Mouse (Mus musculus) heart, adult 2 months (tissue): Measurements from ENCODE around the gene Cldn34a. TPM values are rescaled to one million over a fixed set of nuclear protein-coding genes. Genes with fewer than 3 reads are reported as not detected.
A peak's percentile ranks its signal among the peaks of the same experiment; 100 is the strongest.
"Not testable (repeated sequence)": the region's sequence is repeated elsewhere in the genome, so short reads cannot be mapped to it uniquely, and the experiment has no call there.

ENCODE experiments used
- DNase-seq, 2 experiments: peaks; one replicate each; pipeline ENCODE4 v3.0.0; 2021
- H3K27ac ChIP-seq: fragments of 200-600 bp; 2 replicates; pipeline ENCODE4 v1.8.1; 2022
- H3K27me3 ChIP-seq: fragments of 200-500 bp; 2 replicates; pipeline ENCODE4 v1.6.1; 2012; ENCODE audit warnings: mild to moderate bottlenecking, low read length, inconsistent platforms, mixed read lengths; ENCODE audit not compliant: control insufficient read depth, insufficient read depth
- H3K36me3 ChIP-seq: fragments of 200-500 bp; 2 replicates; pipeline ENCODE4 v1.6.1; 2012; ENCODE audit warnings: low read length, inconsistent platforms; ENCODE audit not compliant: control insufficient read depth, insufficient read depth
- H3K4me1 ChIP-seq: fragments of 200-500 bp; 2 replicates; pipeline ENCODE4 v1.6.1; 2011; ENCODE audit warnings: low read length; ENCODE audit not compliant: control insufficient read depth, insufficient read depth
- H3K4me3 ChIP-seq: fragments of 200-600 bp; 2 replicates; pipeline ENCODE4 v1.8.1; 2022
- H3K79me2 ChIP-seq: fragments of 200-500 bp; replicated peaks from 2 replicates; pipeline ENCODE4 v1.6.1; 2012; ENCODE audit warnings: mild to moderate bottlenecking, inconsistent platforms, low read length, moderate library complexity, mixed read lengths; ENCODE audit not compliant: control insufficient read depth, insufficient read depth
- H3K9ac ChIP-seq: fragments of 200-500 bp; 2 replicates; pipeline ENCODE4 v1.6.1; 2012; ENCODE audit warnings: low read depth, mild to moderate bottlenecking, control low read depth, inconsistent platforms, low read length, mixed read lengths
- CTCF ChIP-seq: fragments of 200-600 bp; IDR thresholded peaks from 2 replicates; pipeline ENCODE4 v1.8.1; 2022; ENCODE audit warnings: antibody characterized with exemption, mild to moderate bottlenecking, moderate library complexity
- EP300 ChIP-seq: fragments of 200-500 bp; IDR thresholded peaks from 2 replicates; pipeline ENCODE4 v1.6.1; 2011; ENCODE audit warnings: low read depth, low read length, control low read depth; ENCODE audit not compliant: insufficient read depth
- POLR2A ChIP-seq: fragments of 200-500 bp; IDR thresholded peaks from 2 replicates; pipeline ENCODE4 v1.6.1; 2011; ENCODE audit warnings: mild to moderate bottlenecking, low read depth, low read length, control low read depth; ENCODE audit not compliant: insufficient read depth
- WGBS: fragments of 180-500 bp; shearing (Covaris S2); methylation state at CpG from one replicate; pipeline ENCODE4 v1.1.7; 2018; 5-methylcytosine and 5-hydroxymethylcytosine counted together
- intact Hi-C: fragments of 180-260 bp; cut with DNase I; formaldehyde crosslinking; loops from one replicate; pipeline ENCODE4 v1.15.1; 2025
- long read RNA-seq: library from polyadenylated mRNA; stranded (forward); transcript quantifications from one replicate; pipeline ENCODE4 v2.0.0, GENCODE M21; 2021
- polyA plus RNA-seq: library from polyadenylated mRNA; depleted of rRNA; stranded (reverse); fragments of >200 nt; gene quantifications from 2 replicates; pipeline ENCODE4 v1.2.3, GENCODE M21; 2012; rRNA removed
- total RNA-seq, 2 experiments: library from RNA; stranded (reverse); gene quantifications; 2 replicates each; pipeline ENCODE4 v1.2.3; 2021

Gene Cldn34a
- total RNA-seq (not detected), polyA plus RNA-seq (not detected in 2 replicates)
- long read RNA-seq = 0 reads

GRCm38 (mm10) chrX:152563034-152563433 is at the start of gene Cldn34a:
Gene Cldn34a, plus strand, starts transcription at chrX:152563334.
- intact Hi-C loops = no loop called here
- H3K27ac ChIP-seq = no peak within 1 kb of the TSS
- H3K27me3 ChIP-seq = no peaks in the 10 kb centered on the region
- H3K9ac ChIP-seq = no peak within 1 kb of the TSS
- H3K4me1 ChIP-seq = no peaks in the 10 kb centered on the region
- H3K36me3 ChIP-seq = no peaks in the 10 kb centered on the region
- no peak for DNase-seq
- no peaks in the 10 kb centered on the region for H3K79me2 ChIP-seq
- WGBS = 53% methylated on average over 2 of the region's 2 CpGs
- TF ChIP-seq EP300 = no peak
- TF ChIP-seq CTCF = no peak
- TF ChIP-seq POLR2A = no peak
- H3K4me3 ChIP-seq = no peak within 1 kb of the TSS

GRCm38 (mm10) chrX:152518611-152519010 is 44.5 kb upstream of the Cldn34a start:
- not testable (repeated sequence) for H3K27me3 ChIP-seq, H3K9ac ChIP-seq, H3K4me1 ChIP-seq, H3K36me3 ChIP-seq, H3K4me3 ChIP-seq, H3K79me2 ChIP-seq
- WGBS = 82% methylated on average over 2 of the region's 2 CpGs
- peak overlapping the region; percentile 48 for H3K27ac ChIP-seq
- intact Hi-C loops = loop anchor here (10.0 kb wide), 1 partner anchor 104 kb away; no protein-coding TSS in a partner anchor
- DNase-seq = peak in 1 of 2 experiments; percentile 27

- Histone ChIP-seq H3K4me3 (no peak overlapping the region), H3K79me2 (no peaks in the 10 kb centered on the region), H3K36me3 (no peaks in the 10 kb centered on the region), H3K9ac (no peak overlapping the region), H3K27me3 (no peaks in the 10 kb centered on the region), H3K27ac (no peak overlapping the region), H3K4me1 (no peaks in the 10 kb centered on the region)
- TF ChIP-seq CTCF (no peak), POLR2A (no peak), EP300 (no peak)
- DNase-seq = no peak
- intact Hi-C loops = no loop called here
- 59% methylated on average over 1 of the region's 1 CpGs for WGBS
These were observed 17.4 kb upstream of the Cldn34a start for GRCm38 (mm10) chrX:152545736-152546135.

DNA sequence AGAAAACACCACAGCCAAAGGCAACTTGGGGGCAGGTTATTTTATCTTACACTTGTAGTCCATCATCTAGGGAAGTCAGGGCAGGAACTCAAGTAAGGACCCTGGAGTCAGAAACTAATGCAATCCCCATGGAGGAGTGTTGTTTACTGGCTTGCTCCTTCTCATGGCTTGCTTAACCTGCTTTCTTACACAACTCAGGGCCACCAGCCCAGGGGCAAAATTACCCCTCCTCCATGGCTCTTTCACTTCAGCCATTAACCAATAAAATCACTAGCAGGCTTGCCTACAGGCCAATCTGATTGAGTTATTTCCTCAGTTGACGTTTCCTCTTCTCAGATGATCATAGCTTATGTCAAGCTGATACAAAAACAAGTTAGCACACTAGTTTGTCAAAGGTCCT is 15.0 kb upstream of the Cldn34a start:
- Histone ChIP-seq H3K4me1 (no peaks in the 10 kb centered on the region), H3K27ac (no peak overlapping the region), H3K9ac (no peak overlapping the region), H3K79me2 (no peaks in the 10 kb centered on the region), H3K27me3 (no peaks in the 10 kb centered on the region), H3K36me3 (no peaks in the 10 kb centered on the region), H3K4me3 (no peak overlapping the region)
- no peak for DNase-seq
- TF ChIP-seq POLR2A (no peak), EP300 (no peak)
- WGBS = 41% methylated on average over 1 of the region's 1 CpGs
- intact Hi-C loops = no loop called here

DNA sequence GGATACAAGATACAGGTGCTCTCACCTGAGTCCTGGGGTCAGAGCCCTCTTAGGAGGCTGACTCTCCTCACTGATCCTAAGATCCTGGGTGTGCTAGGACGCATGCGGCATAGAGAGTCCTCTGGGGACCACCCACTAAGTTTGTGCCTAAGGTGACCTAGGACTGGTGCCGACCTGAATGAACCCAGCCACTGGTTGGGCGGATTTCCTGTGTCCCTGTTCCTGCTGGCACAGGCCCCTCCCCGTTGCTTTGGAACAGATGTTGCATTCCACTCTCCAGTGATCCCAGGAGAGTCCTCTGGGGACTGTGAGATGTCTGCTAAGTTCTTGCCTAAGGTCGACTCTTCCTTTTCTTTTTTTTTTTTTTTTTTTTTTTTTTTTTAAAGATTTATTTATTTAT is 5.7 kb upstream of the Cldn34a start:
- intact Hi-C loops = no loop called here

More for the DNA sequence above, 5.7 kb upstream of the Cldn34a start:
- Histone ChIP-seq H3K4me3 (no peak overlapping the region), H3K36me3 (no peaks in the 10 kb centered on the region), H3K79me2 (no peaks in the 10 kb centered on the region), H3K27ac (no peak overlapping the region), H3K27me3 (no peaks in the 10 kb centered on the region), H3K9ac (no peak overlapping the region), H3K4me1 (no peaks in the 10 kb centered on the region)
- 53% methylated on average over 6 of the region's 6 CpGs for WGBS
- no peak for DNase-seq
- TF ChIP-seq EP300 (no peak), CTCF (no peak), POLR2A (no peak)

Other genes with a start within 250 kb of the Cldn34a start
- gene Kantr, start 235.8 kb upstream of the Cldn34a start, total RNA-seq = 1 to 10 TPM; 3.2 to 4.4 TPM
- gene Kantr, start 235.8 kb upstream of the Cldn34a start, polyA plus RNA-seq = 3.3 and 5.0 TPM in 2 replicates
- gene Tspyl2, start 220.9 kb upstream of the Cldn34a start, total RNA-seq = 10 to 100 TPM; 13.3 to 13.6 TPM
- 16.1 and 18.8 TPM in 2 replicates for gene Tspyl2, start 220.9 kb upstream of the Cldn34a start, polyA plus RNA-seq
- gene Gpr173, start 194.6 kb upstream of the Cldn34a start, total RNA-seq = under 1 TPM; 0.42 to 0.96 TPM
- 0.43 and 1.3 TPM in 2 replicates for gene Gpr173, start 194.6 kb upstream of the Cldn34a start, polyA plus RNA-seq
- gene Shroom2, start 206.1 kb downstream of the Cldn34a start, total RNA-seq = 1 to 10 TPM; 3.2 to 5.2 TPM
- gene Shroom2, start 206.1 kb downstream of the Cldn34a start, polyA plus RNA-seq = 1.3 and 2.0 TPM in 2 replicates
- not detected for gene Gpr143, start 218.6 kb downstream of the Cldn34a start, total RNA-seq
- gene Gpr143, start 218.6 kb downstream of the Cldn34a start, polyA plus RNA-seq = not detected in 2 replicates